Mouse (Mus musculus) adrenal gland, adult 18-20 months (tissue): ENCODE data around the gene Vegfc. TPM values are rescaled to one million over a fixed set of nuclear protein-coding genes. Genes with fewer than 3 reads are reported as not detected.
A peak's percentile ranks its signal among the peaks of the same experiment; 100 is the strongest.

Source experiments
- DNase-seq, 2 experiments: peaks; one replicate each; pipeline ENCODE4 v3.0.0; 2021 to 2022; ENCODE audit warnings: low spot score in 2 of 2
- long read RNA-seq, 2 experiments: library from polyadenylated mRNA; stranded (forward); transcript quantifications; one replicate each; pipeline ENCODE4 v2.0.0; 2021
- total RNA-seq, 2 experiments: library from RNA; stranded (reverse); gene quantifications; 1 replicate in 1 of 2; 2 replicates in 1 of 2; pipeline ENCODE4 v1.2.3; 2021

The Vegfc gene
- total RNA-seq = 1 to 10 TPM; 2.1 to 5.2 TPM
- long read RNA-seq, experiment 1, partial matches to known transcripts = 0 of 4 reads
- long read RNA-seq, experiment 1, other reads (novel, unspliced or antisense) = 0 of 4 reads
- long read RNA-seq, experiment 2, transcript Vegfc-201 (7 exons, 2,449 nt) = major isoform, 8 of 9 reads
- long read RNA-seq, experiment 2, partial matches to known transcripts = 0 of 9 reads
- long read RNA-seq, experiment 2, other reads (novel, unspliced or antisense) = 1 of 9 reads

DNA sequence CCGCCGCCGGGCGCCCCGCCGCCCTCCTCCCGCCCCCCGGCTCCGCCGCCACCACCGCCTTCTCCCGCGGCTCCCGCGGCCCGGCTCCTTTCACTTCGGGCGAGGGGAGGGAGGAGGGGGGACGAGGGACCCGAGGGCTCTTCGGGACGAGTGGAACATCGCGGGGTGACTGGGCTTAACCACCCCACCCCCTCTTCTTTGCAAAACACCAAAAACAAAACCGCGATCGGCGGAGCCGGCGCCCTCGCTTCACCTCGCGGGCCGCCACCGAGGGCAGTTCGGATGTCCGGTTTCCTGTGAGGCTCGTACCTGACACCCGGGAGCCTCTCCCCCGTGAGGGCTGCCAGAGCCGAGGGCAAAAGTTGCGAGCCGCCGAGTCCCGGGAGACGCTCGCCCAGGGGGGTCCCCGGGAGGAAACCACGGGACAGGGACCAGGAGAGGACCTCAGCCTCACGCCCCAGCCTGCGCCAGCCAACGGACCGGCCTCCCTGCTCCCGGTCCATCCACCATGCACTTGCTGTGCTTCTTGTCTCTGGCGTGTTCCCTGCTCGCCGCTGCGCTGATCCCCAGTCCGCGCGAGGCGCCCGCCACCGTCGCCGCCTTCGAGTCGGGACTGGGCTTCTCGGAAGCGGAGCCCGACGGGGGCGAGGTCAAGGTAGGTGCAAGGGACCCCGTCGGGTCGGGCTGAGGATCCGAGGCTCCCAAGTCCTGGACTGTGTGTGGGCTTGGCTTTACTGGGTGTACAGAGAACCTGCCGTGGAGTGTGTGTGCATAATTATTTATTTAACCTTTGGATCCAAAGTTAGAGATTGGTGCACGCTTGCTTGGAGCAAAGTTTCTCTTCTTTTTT, at the start of gene Vegfc:
TSS of gene Vegfc (plus strand) at position 336 of the 850 bp plus-strand sequence.
- peak; percentile 38 to 60 for DNase-seq

DNA sequence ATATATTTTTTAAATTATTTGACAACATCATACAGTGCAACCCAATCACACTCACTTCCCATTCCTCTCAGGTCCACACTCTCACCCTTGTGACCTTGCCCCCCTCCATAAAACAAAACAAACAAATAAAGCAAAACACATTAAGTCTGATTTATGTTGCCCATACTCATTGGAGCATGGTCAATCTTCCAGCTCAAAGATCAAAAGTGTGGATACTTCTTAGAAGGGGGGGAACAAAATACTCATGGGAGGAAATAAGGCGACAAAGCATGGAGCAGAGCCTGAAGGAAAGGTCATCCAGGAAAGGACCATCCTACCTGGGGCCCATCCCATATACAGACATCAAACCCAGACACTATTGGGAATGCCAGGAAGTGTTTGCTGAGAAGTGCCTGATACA, 42.8 kb upstream of the Vegfc start:
- DNase-seq = no peak

DNA sequence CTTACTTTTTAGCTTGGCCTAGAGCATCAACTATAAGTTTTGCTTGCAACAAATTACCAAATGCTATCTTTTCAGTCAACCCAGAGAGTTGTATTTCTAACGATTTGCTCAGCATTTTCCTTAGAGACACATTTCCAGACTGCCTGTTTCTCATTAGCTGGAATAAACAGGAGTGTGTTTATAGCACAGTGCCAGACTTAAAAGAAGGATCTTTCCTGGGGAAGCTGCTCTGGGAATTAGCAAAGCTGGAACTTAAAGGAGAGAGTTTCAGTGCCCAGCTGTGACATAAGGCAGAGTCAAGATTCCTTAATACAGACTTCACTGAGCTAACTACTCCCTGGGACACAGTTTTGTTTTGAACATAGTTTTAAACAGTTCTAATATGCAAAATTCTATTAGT, 34.8 kb upstream of the Vegfc start:
- DNase-seq = no peak

DNA sequence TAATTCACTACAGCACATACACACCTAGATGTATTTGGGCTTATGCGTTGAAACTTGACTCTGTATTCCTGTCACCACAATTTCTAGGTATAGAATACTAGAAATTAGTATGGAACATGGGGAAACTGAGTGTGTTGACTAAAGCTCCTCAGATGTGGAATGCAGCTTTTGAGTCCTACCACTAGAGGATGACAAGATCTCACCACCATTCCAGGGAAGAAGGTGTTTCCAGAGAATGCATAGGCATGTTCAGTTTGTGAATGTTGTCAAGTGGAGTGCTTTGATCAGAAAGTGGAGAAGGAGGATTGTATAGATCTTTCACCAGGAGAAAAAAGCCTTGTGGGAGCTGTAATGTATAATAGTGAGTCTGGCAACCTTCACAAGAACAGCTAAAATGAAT, 33.9 kb upstream of the Vegfc start:
- no peak for DNase-seq

DNA sequence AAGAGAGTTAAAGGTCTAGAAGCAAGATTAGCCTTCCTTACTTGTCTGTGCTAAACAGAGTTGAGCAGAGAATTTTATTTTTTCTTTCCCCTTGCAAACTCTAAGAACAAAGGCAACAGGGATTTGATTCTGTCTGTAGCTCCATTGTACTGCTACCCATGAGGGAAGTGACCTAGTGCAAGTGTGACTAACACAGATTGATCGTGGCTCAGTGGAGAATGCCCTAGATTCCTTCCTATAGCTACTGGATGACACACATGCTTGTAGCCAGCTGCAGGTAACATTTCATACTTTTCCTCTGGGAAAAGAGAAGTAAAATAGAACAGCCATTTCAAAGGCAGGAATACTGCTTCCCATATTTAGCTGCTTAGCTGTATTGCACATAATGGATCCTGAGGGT, 24.2 kb upstream of the Vegfc start:
- no peak for DNase-seq

DNA sequence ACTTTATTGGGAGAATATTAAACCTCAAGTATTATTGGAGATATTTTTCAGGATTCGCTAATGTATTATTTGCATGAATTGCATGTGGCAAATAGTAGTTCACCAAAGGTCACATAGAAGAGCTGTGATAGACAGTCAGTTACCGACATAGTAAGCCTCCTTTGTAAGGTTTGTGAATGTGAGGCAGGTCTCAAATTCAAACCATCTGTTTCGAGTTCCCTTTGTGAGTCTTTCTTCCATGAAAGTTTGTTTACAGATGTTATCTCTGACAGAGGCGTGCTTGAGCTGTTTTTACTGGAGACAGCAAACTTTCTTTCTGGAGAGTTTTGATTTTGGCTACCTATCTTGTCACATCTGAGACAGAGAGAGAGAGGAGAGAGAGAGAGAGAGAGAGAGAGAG, 11.9 kb upstream of the Vegfc start:
- no peak for DNase-seq

DNA sequence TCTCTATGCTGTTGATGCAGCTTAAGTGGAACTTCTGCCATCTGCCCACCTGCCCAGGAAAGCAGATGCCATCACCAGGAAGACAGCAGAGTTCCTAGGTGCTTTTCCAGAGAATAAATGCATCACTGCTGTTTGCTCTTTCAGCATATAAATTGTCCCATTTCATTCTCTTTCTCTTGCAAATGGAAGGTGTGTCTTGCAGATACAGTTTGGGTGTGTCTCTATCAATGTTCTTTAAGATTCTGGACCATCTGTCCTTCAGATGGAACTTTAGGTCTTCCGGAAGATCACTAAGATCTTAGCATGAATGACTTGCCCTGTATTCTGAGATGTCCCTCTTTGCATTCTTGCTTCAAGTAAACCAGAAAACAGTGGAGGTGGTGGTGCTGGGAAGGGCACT, 1.1 kb upstream of the Vegfc start:
- no peak for DNase-seq

DNA sequence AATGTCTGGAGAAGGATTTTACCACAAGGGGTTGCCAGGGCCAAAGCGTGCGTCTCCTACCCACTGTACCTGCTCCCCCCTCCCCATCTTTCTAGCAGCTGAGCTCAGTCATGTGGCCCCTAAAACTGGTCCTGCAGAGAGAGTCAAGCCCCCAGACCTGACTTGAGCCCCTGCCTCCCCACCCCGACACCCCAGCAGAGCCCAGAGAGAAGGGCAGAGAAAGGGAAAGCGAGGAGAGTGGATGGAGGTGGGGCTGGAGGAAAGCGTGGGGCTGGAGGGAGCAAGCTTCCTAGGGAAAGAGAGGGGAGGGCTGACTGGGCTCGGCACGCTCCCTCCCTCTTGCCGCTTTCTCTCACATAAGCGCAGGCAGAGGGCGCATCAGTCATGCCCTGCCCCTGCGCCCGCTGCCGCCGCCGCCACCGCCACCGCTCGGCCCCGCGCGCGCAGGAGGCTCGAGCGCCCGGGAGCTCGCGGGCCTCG, 575 bp upstream of the Vegfc start:
- peak; percentile 42 to 62 for DNase-seq

DNA sequence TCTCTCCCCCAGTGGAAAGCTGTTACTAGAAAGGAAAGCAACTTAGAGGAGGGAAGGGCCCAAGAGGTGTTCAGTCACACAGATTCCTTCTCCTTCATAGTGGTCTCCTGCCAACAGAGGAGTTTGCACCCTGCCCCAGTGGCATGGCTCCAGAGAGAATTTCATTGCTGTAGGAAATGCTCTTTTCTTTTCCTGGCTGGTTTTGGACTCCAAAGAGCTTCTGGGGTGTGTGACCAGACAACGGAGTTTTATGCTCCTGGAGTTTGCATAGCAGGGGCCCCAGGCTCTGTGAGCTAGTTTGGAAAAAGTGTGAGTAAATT, 675 bp downstream of the Vegfc start:
- DNase-seq = no peak

DNA sequence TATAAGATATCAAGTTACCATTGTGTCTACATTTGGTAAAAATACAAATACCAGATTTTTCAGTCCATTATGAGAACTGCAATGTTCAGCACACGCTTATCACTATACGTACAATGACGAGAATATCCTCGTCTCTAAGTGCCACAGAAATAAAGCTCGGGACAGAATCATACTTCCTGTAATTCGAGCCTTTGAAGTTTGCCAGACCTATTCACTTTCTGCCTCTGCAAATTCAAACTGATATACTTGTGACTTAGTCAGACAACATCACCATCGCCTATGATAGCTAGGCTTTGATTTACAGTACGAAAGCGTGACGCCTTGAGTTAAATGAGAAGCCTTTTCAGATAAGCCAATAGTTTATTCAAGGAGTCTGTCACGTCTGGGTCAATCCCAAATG, 1.6 kb downstream of the Vegfc start:
- DNase-seq = no peak

DNA sequence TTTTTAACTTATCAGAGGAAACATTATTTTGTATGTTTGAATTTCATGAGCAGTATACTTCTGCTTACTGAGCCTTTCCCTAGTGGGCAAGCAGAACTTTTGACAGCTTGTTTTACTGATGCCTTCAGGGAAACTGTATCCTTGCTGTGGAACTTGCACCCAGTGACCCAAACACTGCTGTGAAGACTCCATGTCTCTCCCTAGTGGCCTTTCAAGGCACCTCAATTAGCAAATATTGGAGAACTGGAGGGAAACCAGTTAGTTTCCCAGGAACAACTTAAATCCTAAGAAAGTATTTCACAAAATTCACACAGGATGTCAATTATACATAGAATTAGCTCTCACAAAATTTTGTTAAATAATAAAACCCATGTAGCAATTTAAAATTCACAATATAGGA, 2.2 kb downstream of the Vegfc start:
- no peak for DNase-seq

DNA sequence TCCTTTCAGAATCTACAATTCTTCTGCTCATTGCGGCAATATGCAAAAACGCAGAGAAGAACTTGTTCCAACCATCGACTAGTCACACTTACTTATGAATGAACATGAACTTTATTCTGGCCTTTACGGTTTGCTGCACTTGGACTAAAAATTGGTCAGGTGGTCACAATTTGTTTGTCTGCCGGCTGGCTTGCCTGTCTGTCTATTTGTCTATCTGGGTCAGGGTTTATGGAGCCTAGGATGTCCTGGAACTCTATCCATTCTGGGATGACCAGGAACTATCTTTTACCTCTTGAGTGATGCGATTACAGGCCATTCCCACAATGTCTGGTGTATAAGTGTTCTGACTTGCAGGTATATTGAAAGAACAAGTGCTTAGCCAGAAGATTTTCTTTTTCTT, 8.5 kb downstream of the Vegfc start:
- no peak for DNase-seq

DNA sequence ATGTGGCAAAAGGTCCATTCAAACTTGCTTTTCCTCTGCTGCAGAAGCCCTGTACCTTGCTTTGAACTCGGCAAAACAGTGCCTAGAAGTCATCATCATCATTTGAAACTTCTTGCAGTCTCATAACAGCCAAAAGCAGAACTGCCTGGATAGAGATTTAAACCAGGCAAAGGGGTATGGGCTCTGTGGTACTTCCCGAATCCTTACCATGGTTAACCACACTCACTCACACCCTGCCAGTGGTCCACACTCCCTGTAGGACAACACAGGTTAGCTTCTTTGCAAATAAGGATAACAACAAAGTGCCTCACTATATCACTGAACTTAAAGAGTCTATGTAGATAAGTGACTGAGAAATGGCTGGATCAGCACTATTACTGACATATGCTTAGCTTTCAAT, 9.7 kb downstream of the Vegfc start:
- no peak for DNase-seq

DNA sequence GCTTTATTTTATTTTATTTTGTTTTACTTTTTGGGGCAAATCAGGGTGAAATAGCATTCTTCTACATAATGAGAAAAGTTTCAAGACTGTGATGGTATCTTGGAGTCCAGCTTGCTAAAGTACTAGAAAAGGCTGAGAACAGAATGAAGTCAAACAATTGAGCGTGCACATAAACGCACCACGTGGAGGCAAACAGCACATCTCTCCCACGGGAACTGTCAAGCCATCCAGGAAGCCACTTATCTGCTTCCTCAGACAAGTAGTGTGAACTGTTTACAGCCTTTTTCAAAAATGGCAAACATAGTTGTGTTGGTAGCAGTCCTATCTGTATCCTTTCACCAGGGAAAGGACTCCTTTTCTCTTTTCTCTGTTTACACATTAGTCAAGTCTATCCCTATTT, 11.8 kb downstream of the Vegfc start:
- DNase-seq = no peak

DNA sequence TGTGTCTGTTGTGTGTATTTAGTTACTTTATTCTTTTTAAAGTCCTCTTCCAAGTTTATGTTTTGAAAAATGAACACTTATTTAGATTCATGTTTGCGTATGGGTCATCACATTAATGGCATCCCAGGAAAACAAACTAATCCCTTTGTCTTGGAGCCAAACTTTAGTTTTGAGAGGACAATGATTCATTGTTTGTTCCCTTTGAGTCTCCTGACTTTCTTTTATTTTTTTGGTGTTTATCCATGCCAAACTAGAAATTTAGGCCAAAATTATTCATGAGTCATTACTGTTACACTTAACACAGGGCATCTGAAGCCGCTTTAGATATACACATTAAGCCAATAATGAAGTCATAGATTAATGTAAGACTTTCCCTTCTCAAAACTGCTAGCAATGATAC, 12.5 kb downstream of the Vegfc start:
- no peak for DNase-seq

DNA sequence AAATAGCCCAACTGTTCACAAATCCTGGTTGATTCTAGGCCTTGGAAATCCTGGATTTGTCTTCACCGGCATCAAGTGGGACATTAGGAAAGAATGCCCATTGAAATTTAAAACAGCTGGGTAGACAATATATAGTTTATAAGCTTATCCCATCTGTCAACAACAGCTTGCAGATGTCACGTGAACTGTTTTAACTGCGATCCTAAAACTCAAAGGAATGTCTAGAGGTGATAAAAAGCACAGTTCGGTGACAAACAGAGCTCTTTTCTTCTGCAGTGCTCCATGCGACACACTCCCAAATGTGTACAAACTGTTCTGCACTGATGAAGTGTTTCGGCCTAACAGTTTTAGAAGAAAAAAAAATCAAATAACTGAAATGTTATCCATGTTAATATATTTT, 22.7 kb downstream of the Vegfc start:
- DNase-seq = no peak

DNA sequence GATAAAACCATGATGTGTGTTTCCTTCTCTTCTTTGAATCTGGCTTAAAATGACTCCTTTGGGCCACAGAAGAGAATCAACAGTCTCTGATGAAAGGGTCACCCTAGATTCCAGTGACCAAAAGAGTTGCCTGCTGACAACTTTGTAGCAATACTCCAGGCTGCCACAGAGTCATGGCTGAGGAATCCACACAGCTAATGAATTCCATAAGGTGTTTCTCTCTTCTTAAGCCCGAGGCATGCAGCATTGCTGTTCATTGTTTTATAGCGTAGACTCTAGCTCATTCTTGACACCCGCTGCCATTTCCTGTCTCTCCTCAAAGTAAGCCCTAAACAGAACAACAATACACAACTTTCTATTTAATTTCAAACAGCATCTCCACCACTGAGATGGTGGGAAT, 37.2 kb downstream of the Vegfc start:
- DNase-seq = no peak

DNA sequence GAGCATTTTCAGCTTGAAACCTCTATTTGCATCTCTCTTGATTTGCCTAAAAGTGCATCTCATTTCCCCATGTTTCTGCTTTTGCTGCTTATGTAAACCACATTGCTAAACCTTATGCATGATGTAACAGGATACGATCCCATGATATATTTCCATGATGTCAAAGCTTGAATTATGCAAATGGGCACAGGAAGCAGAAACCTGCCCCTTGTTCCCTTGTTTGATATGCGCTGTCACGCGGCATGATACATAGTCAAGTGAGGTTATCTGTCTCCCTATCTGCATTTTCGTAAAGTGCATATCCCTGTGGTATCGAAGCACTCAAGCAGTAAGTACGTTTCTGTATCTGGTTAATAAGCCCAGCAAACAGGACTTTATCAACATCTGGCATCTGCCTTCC, 42.7 kb downstream of the Vegfc start:
- no peak for DNase-seq

DNA sequence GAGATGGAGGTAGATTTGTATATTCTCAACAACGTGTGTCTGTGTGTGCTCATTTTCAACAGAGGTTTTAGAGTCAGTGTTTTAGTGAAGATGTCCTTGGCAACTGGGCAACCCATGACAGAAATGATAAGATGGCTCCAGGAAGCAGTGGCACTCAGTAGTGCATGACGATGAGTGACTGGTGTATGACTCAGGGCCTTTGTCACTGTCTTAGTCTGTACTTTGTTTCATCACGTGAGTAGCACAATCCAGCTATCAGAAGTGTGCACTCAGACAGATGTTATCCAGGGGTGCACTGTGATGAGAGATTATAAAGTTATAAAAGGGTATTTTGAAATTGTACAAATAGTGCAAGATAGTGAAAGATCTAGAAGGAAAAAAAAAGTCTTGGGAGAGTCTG, 44.5 kb downstream of the Vegfc start:
- peak in 1 of 2 experiments; percentile 10 for DNase-seq

DNA sequence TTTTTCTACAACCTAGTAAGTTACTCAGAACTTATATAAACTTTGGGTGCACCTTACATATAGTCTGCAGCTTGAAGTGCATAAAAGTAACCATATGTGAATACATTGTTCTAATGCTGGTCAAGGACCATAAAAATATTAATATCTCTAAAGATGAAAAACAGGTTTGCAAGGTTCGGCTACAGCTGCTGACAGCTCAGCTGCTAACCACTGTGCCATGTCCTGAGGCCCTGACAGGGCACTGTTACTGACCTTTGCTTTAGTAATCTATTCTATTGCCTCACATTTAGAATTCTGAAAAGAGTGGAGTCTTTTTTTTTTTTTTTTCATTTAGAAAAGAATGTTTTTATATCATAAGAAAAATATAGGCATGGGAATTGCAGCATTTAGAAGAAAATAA, 44.9 kb downstream of the Vegfc start:
- DNase-seq = no peak

DNA sequence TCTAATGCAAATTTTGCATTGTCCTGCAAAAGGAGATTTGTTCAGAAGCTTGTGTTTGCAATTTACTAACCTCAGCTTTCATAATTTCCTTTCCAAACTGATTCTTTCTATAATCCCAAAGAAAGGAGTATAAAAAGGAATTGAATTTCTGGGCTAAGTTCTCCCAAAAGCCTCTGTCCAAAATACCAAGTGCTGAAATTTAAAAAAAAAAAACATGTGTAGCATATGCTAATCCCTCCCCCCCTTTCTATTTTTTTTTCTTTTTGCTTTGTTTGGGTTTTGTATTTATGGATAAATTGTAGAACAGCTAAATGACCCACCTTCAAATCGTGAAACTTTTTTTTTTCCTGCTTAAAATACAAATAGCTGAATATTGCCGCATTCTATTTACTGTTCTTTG, 53.2 kb downstream of the Vegfc start:
- DNase-seq = no peak

DNA sequence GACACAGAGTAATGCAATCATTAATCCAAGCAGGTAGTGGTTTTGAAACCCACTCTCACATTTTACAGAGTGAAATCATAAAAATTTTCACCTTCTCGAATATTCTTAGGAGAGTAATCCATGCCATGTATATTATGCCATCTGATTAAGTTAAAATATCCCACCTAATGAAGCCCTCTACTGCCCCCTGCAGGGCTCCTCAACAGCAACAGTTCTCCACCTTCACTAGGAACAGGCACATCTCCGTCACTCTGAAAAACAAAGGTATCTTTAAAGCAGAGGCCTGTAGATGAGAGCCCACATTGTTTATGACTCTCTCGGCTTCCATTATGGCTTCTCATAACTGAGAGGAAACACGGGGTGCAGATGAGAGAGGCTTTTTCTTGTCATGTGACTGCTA, 75.8 kb downstream of the Vegfc start:
- DNase-seq = peak; percentile 55 to 58

DNA sequence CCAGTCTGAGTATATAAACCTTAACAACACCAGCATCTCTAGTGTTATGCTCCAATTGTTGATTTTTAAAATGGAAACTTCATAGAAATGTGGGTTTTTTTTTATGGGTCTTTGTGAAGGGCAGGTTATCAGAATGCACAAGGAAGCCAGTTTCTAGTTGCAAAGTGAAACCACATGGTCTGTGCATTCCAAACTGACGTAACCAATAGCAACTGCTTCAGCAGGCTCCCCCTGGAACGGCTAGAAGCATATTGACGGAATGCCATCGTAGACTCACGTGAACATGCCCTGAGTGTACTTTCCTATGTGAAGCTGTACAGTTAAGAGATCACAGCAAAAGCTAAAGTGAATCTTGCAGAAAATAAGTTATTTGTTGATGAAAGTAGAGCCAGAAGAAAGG, 86.1 kb downstream of the Vegfc start:
- no peak for DNase-seq
